Mouse (Mus musculus) neutrophil, adult 59 days (primary cell): ENCODE results near the gene Orc5. TPM values are rescaled to one million over a fixed set of nuclear protein-coding genes. Genes with fewer than 3 reads are reported as not detected.

Experiments
- total RNA-seq, 2 experiments: library from RNA; stranded (reverse); gene quantifications; 1 replicate in 1 of 2; 2 replicates in 1 of 2; pipeline ENCODE4 v1.2.4; 2023

Gene Orc5
- total RNA-seq, result 1 to 10 TPM; 8.1 to 8.7 TPM

GRCm38 (mm10) chr5:22550033-22550551 is at the start of gene Orc5:
Orc5 (minus strand) TSS chr5:22550429.

Other genes with a start within 250 kb of the Orc5 start
- gene Reln, start 205.7 kb downstream of the Orc5 start, total RNA-seq, result 1 to 10 TPM; 1.2 TPM
- not detected for gene Lhfpl3, start 195.6 kb upstream of the Orc5 start, total RNA-seq